Mouse (Mus musculus): Measurements from ENCODE around the gene Vps13d.

Gene Vps13d

GRCm38 (mm10) chr4:144947738-144948390, 246.9 kb downstream of the Vps13d start:
- in situ Hi-C loops (cut with MseI, MboI): no loop called here

DNA sequence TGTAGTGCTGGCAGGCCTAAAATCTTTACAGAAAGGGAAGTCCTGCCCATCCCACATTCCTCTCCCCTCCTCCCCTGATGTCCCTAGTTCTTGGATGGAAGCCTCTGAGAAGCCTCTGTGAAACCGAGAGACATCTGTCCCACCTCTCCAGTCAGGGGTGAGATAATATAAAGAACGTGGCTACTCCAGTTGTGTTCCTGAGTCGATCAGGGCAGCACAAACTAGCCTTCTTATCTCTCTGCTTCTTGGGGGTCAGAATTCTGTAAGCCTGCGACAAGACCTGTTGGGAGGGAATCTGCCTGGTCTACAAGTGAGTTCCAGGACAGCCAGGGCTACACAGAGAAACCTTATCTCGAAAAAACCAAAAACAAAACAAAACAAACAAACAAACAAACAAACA, 251.5 kb downstream of the Vps13d start:
- in situ Hi-C loops (cut with MseI, MboI): no loop called here

DNA sequence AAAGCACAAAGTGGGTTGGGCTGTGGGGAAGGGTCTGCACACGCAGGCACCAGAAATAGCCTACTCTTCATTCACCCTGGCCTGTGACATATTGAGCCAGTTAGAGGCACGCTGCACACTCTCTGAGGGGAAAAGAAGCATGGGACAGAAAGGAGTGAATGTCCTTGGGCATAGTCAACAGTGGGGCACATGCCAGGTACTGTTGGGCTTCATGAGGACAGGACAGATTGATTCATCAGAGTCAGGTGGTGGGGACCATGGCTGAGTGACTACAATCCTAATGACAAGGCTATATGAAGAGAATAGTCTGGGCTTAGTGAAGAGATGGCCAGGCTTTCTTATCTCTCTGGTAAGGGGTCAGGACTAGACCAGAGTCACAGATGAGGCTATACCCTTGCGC, 252.4 kb downstream of the Vps13d start:
- in situ Hi-C loops (cut with MseI, MboI): no loop called here

DNA sequence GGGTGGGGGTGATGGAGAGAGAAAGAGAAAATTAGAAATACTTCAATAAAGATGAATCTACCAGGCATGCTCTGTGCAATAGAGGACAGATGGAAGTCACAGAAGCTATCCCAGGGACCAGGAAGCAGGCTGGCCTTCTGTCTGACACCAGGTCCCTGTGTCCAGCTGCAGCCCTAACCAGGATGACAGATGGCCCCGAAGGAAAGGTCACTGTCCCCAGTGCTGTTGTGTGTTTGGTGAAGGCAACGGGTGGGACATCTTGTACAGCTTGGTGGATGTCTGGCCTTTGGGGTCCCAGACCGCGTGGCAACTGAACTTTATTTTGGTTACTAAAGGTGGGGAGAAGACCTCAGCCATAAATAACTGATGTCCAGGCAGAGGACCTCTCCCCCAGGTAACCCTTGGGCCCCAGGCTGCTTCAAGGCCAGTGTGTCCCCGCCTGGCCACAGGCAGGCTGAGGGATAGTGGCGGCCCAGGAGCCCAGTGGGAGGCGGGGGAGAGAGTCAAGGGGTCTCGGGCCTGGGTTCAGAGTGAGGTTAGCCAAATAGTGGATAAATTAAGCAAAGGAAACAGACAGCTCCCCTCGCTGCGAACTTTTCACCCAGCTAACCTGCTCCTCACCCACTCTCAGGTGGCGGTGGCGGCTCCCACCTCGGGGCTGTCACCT, 253.9 kb downstream of the Vps13d start:
- in situ Hi-C loops (cut with MseI, MboI): no loop called here

- in situ Hi-C loops (cut with MseI, MboI): no loop called here
These were observed 254.9 kb downstream of the Vps13d start for GRCm38 (mm10) chr4:144939847-144940411.

- in situ Hi-C loops (cut with MseI, MboI): no loop called here
These were observed 258.1 kb downstream of the Vps13d start for GRCm38 (mm10) chr4:144936563-144937154.

- in situ Hi-C loops (cut with MseI, MboI): no loop called here
These were observed 260.3 kb downstream of the Vps13d start for GRCm38 (mm10) chr4:144934501-144934900.

DNA sequence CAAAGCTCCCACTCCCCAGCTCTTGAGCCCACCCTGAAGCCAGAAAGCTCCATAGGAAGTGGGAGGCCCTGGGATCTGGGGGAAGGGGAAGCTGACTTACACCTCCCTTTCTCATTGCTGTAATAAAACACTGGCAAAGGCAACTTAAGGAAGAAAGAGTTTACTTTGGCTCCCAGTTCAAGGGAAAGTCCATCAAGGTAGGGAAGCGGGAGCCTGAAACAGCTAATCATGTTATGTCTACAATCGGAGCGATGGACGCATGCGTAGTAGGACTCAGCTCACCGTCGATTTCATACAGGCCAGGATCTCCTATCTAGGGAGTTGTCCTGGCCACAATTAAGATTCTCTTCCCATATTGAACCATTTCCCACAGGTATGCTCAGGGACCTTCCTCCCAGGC, 263.6 kb downstream of the Vps13d start:
- in situ Hi-C loops (cut with MseI, MboI): no loop called here

DNA sequence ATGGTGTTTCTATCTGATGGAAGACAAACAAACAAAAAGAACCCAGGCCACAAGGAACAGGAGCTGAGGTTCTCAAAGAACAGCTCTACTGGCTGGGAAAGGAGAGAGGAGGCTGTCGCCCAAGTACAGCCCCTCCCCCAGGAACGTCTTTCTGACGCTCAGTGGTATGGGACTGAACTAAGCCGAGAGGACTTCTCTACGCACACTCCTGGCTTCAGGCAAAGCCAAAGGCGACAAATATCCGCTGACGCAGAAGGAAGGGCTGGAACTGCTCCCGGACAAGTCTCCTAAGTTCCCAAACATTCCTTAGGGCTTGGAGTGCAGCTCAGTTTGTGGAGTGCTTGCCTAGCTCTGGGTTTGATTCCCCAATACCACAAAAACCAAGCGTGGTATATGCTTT, 264.4 kb downstream of the Vps13d start:
- in situ Hi-C loops (cut with MseI, MboI): no loop called here

DNA sequence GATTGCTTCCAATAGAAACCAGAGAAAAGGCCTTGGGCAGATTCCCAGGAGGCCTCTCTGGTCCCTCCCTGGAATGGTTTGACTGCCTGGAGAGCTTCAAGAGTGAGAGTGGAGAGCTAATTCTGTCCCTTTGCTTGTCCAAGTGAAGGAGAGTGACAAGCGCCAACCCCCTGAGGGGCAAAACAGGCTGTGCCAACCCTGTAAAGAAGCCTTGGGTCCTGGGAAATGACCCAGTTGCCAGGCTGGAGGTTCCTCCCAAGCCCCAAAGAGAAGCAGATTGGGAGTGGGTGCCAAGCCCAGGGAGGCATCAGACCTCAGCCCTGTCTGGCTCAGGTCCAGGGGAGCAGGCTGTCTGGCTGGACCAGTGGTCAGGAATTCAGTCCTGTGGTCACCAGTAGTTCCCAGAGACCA, 265.0 kb downstream of the Vps13d start:
- in situ Hi-C loops (cut with MseI, MboI): no loop called here

- in situ Hi-C loops (cut with MseI, MboI): no loop called here
These were observed 265.9 kb downstream of the Vps13d start for GRCm38 (mm10) chr4:144928693-144929436.
